ENCODE assay signal across 8 mouse cellular contexts in the genomic region with DNA sequence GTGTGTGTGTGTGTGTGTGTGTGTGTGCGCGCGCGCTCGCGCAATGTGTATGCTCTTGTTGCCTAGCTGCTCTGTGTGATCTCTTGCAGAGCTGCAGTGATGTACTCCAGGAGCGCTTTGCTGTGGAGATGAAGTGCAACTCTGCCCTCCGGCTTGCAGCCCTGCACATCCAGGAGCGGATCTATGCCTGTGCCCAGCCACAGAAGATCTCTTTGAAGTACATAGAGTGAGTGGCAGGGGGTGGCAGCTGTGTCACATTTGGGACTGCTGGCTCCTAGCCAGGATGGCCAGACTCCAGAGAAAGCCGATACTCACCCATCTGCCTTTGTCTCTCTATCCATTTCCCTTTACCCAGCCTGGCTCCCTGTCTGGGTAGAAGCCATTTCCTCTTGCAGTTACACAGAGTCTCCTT. TPM values are rescaled to one million over a fixed set of nuclear protein-coding genes. Genes with fewer than 3 reads are reported as not detected.
DNase-seq lines count a peak whose midpoint lies in the region; ATAC-seq and TF ChIP-seq lines count a peak whose summit lies in the region.

No protein-coding gene starts in this region.

- H3K4me3 ChIP-seq in kidney, embryonic 14.5 days (ENCODE audit: low read length), result no peak overlapping the region
- no peak overlapping the region for H3K4me3 ChIP-seq in midbrain, postnatal 0 days (ENCODE audit: low read depth, low read length)

- 78% methylated on average over 10 of the region's 10 CpGs for WGBS in kidney, embryonic 14.5 days
- WGBS in midbrain, postnatal 0 days, result 48% methylated on average over 10 of the region's 10 CpGs

- no peaks in the 10 kb centered on the region for H3K9me3 ChIP-seq in kidney, embryonic 14.5 days (ENCODE audit: control insufficient read depth, low read length)
- no peaks in the 10 kb centered on the region for H3K9me3 ChIP-seq in midbrain, postnatal 0 days (ENCODE audit: low read length)

- H3K27me3 ChIP-seq in kidney, embryonic 14.5 days (ENCODE audit: control insufficient read depth, insufficient read depth, low read length), result no peaks in the 10 kb centered on the region
- no peaks in the 10 kb centered on the region for H3K27me3 ChIP-seq in midbrain, postnatal 0 days (ENCODE audit: insufficient read depth, low read length)

- peak; percentile 68; the same call in 1 of the 2 replicates for ATAC-seq in kidney, embryonic 14.5 days (ENCODE audit: low FRiP score, low TSS enrichment)
- ATAC-seq in midbrain, postnatal 0 days (ENCODE audit: low FRiP score), result peak; percentile 88
- no peak for ATAC-seq in granulocyte monocyte progenitor cell, adult 5-6 weeks (replicated peaks; ENCODE audit: poor library complexity, severe bottlenecking)

- peak; percentile 71 for DNase-seq in gastrocnemius, postnatal 10 days
- no peak for DNase-seq in gastrocnemius, adult 8-10 months (ENCODE audit: low spot score in 2 of 2)
- peak; percentile 79 for DNase-seq in right cerebral cortex, postnatal 4 days
- DNase-seq in right cerebral cortex, postnatal 25 days, result no peak
- DNase-seq in midbrain, postnatal 0 days (ENCODE audit: low spot score), result peak; percentile 87
- no peak for DNase-seq in right cerebral cortex, adult 2 months (ENCODE audit: low spot score in 2 of 2)

- H3K9ac ChIP-seq in kidney, embryonic 14.5 days (ENCODE audit: low read depth, low read length), result no peak overlapping the region
- no peak overlapping the region for H3K9ac ChIP-seq in midbrain, postnatal 0 days (replicated peaks; ENCODE audit: low read length, poor library complexity, severe bottlenecking)

- no peaks in the 10 kb centered on the region for H3K4me1 ChIP-seq in kidney, embryonic 14.5 days (ENCODE audit: control insufficient read depth, insufficient read depth, low read length)
- no peaks in the 10 kb centered on the region for H3K4me1 ChIP-seq in midbrain, postnatal 0 days (ENCODE audit: insufficient read depth, low read length)

- no peaks in the 10 kb centered on the region for H3K36me3 ChIP-seq in kidney, embryonic 14.5 days (ENCODE audit: control insufficient read depth, insufficient read depth, low read length)
- H3K36me3 ChIP-seq in midbrain, postnatal 0 days (ENCODE audit: insufficient read depth, low read length), result 0 out of 2 replicates have a peak, but pooled peaks cover 3% of the 10 kb centered on the region

- no peak overlapping the region for H3K27ac ChIP-seq in kidney, embryonic 14.5 days (ENCODE audit: low read depth, low read length)
- no peak overlapping the region for H3K27ac ChIP-seq in midbrain, postnatal 0 days (ENCODE audit: low read depth, low read length)

- peak; percentile 10; the same call in 1 of the 2 replicates for TF ChIP-seq CTCF in midbrain, postnatal 0 days (IDR thresholded peaks at IDR 0.05)

- no peak overlapping the region for H3K4me2 ChIP-seq in kidney, embryonic 14.5 days (replicated peaks; ENCODE audit: low read depth, low read length)
- no peak overlapping the region for H3K4me2 ChIP-seq in midbrain, postnatal 0 days (ENCODE audit: low read depth, low read length, poor library complexity, severe bottlenecking)

RNA-seq across cellular contexts. Expression of a gene that starts 25.9 kb away (rescaled TPM):
- 1 to 10 TPM; 4.0 to 6.2 TPM for total RNA-seq in gastrocnemius, postnatal 10 days (2021)
- 1 to 10 TPM; 4.5 to 7.3 (median 4.6) TPM for total RNA-seq in gastrocnemius, adult 8-10 months (2022)
- polyA plus RNA-seq in kidney, embryonic 14.5 days (2014; fragmentation: Nextera tagmentation; extraction: Ambion mirVana), result 20.6 and 23.1 TPM in 2 replicates
- 9.7 and 12.5 TPM in 2 replicates for total RNA-seq in midbrain, postnatal 0 days (2014; rRNA removed)
- polyA plus RNA-seq in midbrain, postnatal 0 days (2015; fragmentation: Nextera tagmentation; extraction: Ambion mirVana), result 22.2 and 23.3 TPM in 2 replicates
- 10.5 and 19.3 TPM in 2 replicates for total RNA-seq in granulocyte monocyte progenitor cell, adult 5-6 weeks (2014; fragmentation: Nextera tagmentation)
- 15.2 and 25.6 TPM in 2 replicates for total RNA-seq in granulocyte monocyte progenitor cell, adult 5-6 weeks (2017)

Comparison
In these comparisons a context has a peak if more than half of its experiments do, and no peak if none do; other contexts are left out.
1. DNase-seq: peak in gastrocnemius, postnatal 10 days (single experiment), right cerebral cortex, postnatal 4 days (single experiment) and midbrain, postnatal 0 days (single experiment); none in gastrocnemius, adult 8-10 months (0 of 2), right cerebral cortex, postnatal 25 days (single experiment) and right cerebral cortex, adult 2 months (0 of 2).